Mouse (Mus musculus) embryonic stem cell, embryonic (primary cell): ENCODE results near the gene Lama5.

ENCODE experiments used
- CTCF ChIA-PET, 4 experiments: fragments of 300-600 bp in 2 of 4; fragments of 350-600 bp in 2 of 4; sonication (Branson Sonifier 250); formaldehyde crosslinking; loops; one replicate each; lab custom pipeline; 2022; ENCODE audit warnings: inconsistent platforms in 2 of 4; lab: Charles Lee
- POLR2A ChIA-PET, 4 experiments: fragments of 300-600 bp in 2 of 4; fragments of 350-600 bp in 2 of 4; sonication (Branson Sonifier 250); formaldehyde crosslinking; loops; one replicate each; lab custom pipeline; 2022; ENCODE audit warnings: antibody characterized with exemption in 4 of 4, inconsistent platforms in 1 of 4; lab: Charles Lee

Lama5 gene

DNA sequence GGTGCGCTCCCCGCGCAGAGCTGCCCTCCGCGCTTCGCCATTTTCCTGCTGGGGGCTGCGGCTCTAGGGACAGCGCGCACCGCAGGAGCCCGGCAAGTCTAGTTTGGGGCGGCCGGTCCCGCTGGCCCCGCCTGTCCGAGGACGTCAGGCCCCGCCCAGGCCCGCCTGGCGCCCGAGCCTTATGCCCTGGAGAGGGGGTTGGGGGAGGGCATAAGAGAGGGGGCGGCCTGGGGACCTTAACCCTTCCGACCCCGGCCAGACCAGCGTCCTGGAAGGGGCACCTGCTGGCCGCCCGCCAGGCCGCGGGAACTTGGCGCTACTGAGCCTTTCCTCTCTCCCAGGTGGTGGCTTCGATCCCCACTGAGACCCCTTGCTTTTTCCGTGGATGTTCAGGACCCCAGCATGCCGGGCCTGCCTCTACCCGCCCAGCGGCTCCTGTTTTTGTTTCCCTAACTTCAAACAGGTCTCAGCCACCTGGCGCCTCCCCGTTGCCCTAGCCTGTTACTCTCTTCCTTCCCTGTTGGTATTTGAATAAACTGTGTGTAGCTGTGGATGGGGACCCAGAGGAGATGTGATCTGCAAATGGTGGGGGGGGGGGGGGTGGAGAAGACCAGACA is at the start of gene Lama5:
Lama5 (minus strand) TSS at position 98 of the 617 bp plus-strand sequence.
- ChIA-PET POLR2A (interaction anchor here (0.9 to 32.9 kb wide), 26 partner anchors 2 to 232 kb away, joined by 3 to 743 read pairs (median 8); partner anchors contain the start of genes Rps21 (in 4 of the 4), Adrm1 (in 2 of the 4), Lama5 (in 1 of the 4) and Lsm14b (in 1 of the 4)), CTCF (interaction anchor here in 3 of 4 experiments (1.0 to 9.3 kb wide), 8 partner anchors 9 to 25 kb away, joined by 3 to 102 read pairs (median 16); no protein-coding TSS in a partner anchor)

DNA sequence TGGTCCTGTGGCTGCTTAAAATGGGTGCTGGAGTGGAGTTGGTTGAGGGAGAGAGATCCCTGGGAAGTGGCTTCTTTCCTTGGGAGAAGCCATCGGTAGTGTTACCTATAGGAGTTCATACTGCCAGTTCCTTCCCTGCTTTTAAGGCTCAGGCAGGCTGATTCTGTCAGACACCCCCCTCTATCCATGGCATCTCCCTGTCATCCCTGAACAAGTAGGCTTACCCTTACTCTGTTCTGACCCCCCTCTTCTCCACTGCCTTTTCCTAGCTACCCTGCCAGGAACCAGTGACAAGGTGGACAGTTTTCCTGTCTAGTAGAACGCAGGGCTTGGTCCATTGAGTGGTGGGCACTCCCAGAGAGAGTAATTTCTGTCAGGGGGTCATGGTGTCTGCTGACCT is 48.9 kb upstream of the Lama5 start:
- POLR2A ChIA-PET, result interaction anchor here in 3 of 4 experiments (0.5 to 10.3 kb wide), 9 partner anchors 11 to 262 kb away, joined by 3 to 268 read pairs (median 4); partner anchors contain the start of genes Rps21 (in 3 of the 3) and Rbbp8nl (in 1 of the 3)
- CTCF ChIA-PET, result interaction anchor here (0.9 to 3.9 kb wide), 10 partner anchors 15 to 198 kb away, joined by 3 to 110 read pairs (median 5); partner anchors contain the start of gene Rbbp8nl (in 1 of the 4)

DNA sequence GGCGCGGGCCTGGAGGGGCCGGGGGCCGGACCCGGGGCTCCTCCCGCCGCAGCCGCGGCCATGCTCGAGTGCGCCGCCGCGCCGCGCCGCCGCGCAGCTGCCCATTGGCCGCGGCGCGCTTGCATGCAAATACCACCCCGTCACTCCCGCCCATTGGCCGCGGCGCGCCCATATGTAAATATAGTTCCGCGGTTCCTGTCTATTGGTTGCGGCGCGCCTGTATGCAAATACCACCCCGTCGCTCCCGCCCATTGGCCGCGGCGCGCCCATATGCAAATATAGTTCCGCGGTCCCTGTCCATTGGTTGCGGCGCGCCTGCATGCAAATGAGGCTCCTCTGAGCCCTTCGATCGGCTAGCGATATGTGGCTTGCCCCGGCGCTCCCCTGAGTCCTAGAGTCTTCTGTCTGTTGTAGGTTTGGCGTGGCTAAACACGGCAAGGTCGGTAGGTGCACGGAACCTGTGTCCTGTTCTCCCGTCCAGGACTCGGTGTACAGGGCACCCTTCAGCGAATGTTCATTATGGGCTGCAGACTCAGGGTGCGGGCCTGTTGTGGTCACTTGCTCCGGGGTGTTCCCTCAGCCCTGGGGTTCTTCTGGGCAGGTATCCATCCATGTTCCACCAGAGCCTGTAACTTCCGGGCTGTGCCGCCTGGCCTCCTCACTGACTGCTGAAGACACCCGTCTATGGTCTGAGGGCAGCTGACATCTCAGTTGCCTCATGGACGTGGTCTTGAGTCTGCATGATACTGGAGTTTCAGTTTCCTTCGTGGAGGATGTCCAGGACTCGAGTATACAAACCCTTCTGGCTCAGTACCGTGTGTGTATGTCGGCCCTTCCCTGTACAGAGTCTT is 48.0 kb upstream of the Lama5 start, which contains the start of gene Cables2:
Cables2 (minus strand) TSS at position 103 of the 851 bp plus-strand sequence.
- POLR2A ChIA-PET, result interaction anchor here (0.6 to 10.3 kb wide), 17 partner anchors 12 to 382 kb away, joined by 3 to 268 read pairs (median 3); partner anchors contain the start of genes Rps21 (in 3 of the 4), Lsm14b (in 1 of the 4), Rbbp8nl (in 1 of the 4) and Slco4a1 (in 1 of the 4)
- CTCF ChIA-PET, result interaction anchor here (0.6 to 2.3 kb wide), 14 partner anchors 12 to 722 kb away, joined by 3 to 9 read pairs (median 4); no protein-coding TSS in a partner anchor

DNA sequence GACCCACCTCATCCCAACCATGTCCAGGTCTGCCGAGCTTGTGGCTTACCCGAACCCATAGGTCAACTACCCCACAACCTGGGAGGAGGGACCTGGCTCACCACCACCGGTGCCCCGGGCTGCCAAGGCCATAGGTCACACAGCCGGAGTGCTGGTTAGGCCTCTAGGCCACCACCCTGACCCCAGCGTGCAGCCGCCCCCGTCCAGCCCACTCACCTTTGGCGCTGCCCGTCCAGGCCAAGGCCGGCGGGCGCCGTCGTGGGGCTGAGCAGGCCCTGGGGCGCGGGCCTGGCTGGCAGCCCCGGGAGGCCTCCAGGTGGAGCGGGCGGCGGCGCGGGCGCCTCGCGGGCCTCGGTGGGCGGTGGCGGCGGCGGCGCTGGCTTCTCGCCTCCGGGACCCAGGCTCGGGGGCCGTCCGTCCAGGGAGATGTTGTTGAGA is 47.2 kb upstream of the Lama5 start:
- CTCF ChIA-PET, result interaction anchor here (0.6 to 2.3 kb wide), 14 partner anchors 11 to 723 kb away, joined by 3 to 9 read pairs (median 4); no protein-coding TSS in a partner anchor
- POLR2A ChIA-PET, result interaction anchor here (0.6 to 10.3 kb wide), 22 partner anchors 11 to 382 kb away, joined by 3 to 268 read pairs (median 4); partner anchors contain the start of genes Rps21 (in 4 of the 4), Lsm14b (in 1 of the 4), Rbbp8nl (in 1 of the 4) and Slco4a1 (in 1 of the 4)

GRCm38 (mm10) chr2:180271804-180272395 is 46.2 kb upstream of the Lama5 start:
- CTCF ChIA-PET, result interaction anchor here in 3 of 4 experiments (0.8 to 2.3 kb wide), 9 partner anchors 75 to 201 kb away, joined by 3 to 9 read pairs (median 5); no protein-coding TSS in a partner anchor
- POLR2A ChIA-PET, result interaction anchor here (0.5 to 10.3 kb wide), 30 partner anchors 9 to 438 kb away, joined by 3 to 268 read pairs (median 3); partner anchors contain the start of genes Rps21 (in 4 of the 4), Rbbp8nl (in 2 of the 4), Dido1 (in 1 of the 4) and Gid8 (in 1 of the 4)

- POLR2A ChIA-PET, result interaction anchor here (0.7 to 10.3 kb wide), 20 partner anchors 8 to 97 kb away, joined by 3 to 268 read pairs (median 5); partner anchors contain the start of genes Rps21 (in 4 of the 4) and Rbbp8nl (in 1 of the 4)
These were observed 45.0 kb upstream of the Lama5 start for GRCm38 (mm10) chr2:180270537-180271255.

DNA sequence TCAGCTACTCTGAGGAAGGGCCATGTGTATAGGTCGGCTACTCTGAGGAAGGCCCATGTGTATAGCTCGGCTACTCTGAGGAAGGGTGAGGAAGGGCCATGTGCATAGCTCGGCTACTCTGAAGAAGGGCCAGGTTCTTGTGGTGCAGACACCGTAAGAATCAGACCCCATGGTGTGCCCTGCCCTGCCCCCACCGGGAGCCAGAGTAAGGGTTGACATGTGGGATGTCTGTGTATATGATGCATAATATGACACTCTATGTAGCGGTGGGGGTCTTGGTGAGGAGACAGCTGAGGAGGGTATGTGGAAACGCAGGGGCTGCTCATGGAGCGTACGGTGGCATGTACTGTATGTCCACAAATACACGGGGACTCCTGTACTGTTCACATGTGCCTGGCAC is 43.7 kb upstream of the Lama5 start:
- ChIA-PET CTCF (interaction anchor here in 1 of 4 experiments (1.0 kb wide), 1 partner anchor 18 kb away, joined by 5 read pairs; no protein-coding TSS in a partner anchor), POLR2A (interaction anchor here (0.5 to 10.3 kb wide), 9 partner anchors 9 to 1274 kb away, joined by 3 to 268 read pairs (median 5); partner anchors contain the start of genes Rps21 (in 3 of the 4) and Lama5 (in 1 of the 4))

More at GRCm38 (mm10) chr2:180270537-180271255, 45.0 kb upstream of the Lama5 start:
- CTCF ChIA-PET, result interaction anchor here in 3 of 4 experiments (0.5 to 1.7 kb wide), 8 partner anchors 19 to 478 kb away, joined by 3 to 5 read pairs (median 4); no protein-coding TSS in a partner anchor

- CTCF ChIA-PET, result no interaction called here
- POLR2A ChIA-PET, result interaction anchor here in 2 of 4 experiments (1.3 to 10.3 kb wide), 6 partner anchors 9 to 40 kb away, joined by 3 to 268 read pairs (median 33); partner anchors contain the start of gene Rps21 (in 2 of the 2)
These were observed 42.3 kb upstream of the Lama5 start for GRCm38 (mm10) chr2:180267955-180268354.

- ChIA-PET POLR2A (interaction anchor here (0.8 to 13.2 kb wide), 13 partner anchors 9 to 236 kb away, joined by 3 to 506 read pairs (median 4); partner anchors contain the start of genes Cables2 (in 2 of the 4), Gata5 (in 1 of the 4) and Lama5 (in 1 of the 4)), CTCF (interaction anchor here in 2 of 4 experiments (1.6 to 1.7 kb wide), 2 partner anchors 13 kb away, joined by 3 read pairs; no protein-coding TSS in a partner anchor)
These were observed 37.2 kb upstream of the Lama5 start for GRCm38 (mm10) chr2:180262891-180263290.

DNA sequence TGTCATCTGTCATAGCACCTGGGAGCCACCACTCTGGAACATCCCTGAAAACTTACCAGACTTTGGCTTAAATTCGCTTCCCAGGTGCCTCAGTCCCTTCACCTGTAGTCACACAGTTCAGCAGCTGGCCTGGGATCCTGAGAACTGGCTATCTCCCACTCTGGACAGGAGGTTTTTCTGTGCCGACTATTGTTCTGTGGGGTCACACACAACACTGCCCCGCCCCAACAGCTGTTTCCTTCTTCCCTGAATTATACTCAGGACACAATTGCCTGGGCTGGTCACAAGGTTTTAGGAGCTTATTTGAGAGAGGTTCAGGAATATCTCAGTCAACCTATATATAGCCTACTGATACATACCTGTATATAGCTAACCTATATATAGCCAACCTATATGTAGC is 36.8 kb upstream of the Lama5 start:
- ChIA-PET POLR2A (interaction anchor here (0.8 to 13.2 kb wide), 15 partner anchors 9 to 236 kb away, joined by 3 to 506 read pairs (median 23); partner anchors contain the start of genes Cables2 (in 3 of the 4), Lama5 (in 2 of the 4) and Gata5 (in 1 of the 4)), CTCF (interaction anchor here in 2 of 4 experiments (0.9 to 1.7 kb wide), 3 partner anchors 10 to 14 kb away, joined by 3 read pairs; partner anchors contain the start of gene Cables2 (in 1 of the 2))

- POLR2A ChIA-PET, result interaction anchor here (1.0 to 13.2 kb wide), 16 partner anchors 10 to 346 kb away, joined by 3 to 506 read pairs (median 14); partner anchors contain the start of genes Cables2 (in 3 of the 4), Lama5 (in 2 of the 4) and Gata5 (in 1 of the 4)
- CTCF ChIA-PET, result interaction anchor here in 2 of 4 experiments (0.9 to 1.7 kb wide), 3 partner anchors 11 to 14 kb away, joined by 3 read pairs; partner anchors contain the start of gene Cables2 (in 1 of the 2)
These were observed 36.2 kb upstream of the Lama5 start for GRCm38 (mm10) chr2:180261901-180262300.

GRCm38 (mm10) chr2:180260610-180261480 is 35.2 kb upstream of the Lama5 start:
- ChIA-PET POLR2A (interaction anchor here in 3 of 4 experiments (0.6 to 13.2 kb wide), 33 partner anchors 8 to 347 kb away, joined by 3 to 506 read pairs (median 6); partner anchors contain the start of genes Cables2 (in 3 of the 3), Lama5 (in 2 of the 3), Ogfr (in 1 of the 3) and Osbpl2 (in 1 of the 3)), CTCF (interaction anchor here in 1 of 4 experiments (1.3 kb wide), 1 partner anchor 86 kb away, joined by 4 read pairs; no protein-coding TSS in a partner anchor)

GRCm38 (mm10) chr2:180259826-180260609 is 34.4 kb upstream of the Lama5 start:
- POLR2A ChIA-PET, result interaction anchor here in 3 of 4 experiments (0.6 to 13.2 kb wide), 37 partner anchors 9 to 1283 kb away, joined by 3 to 506 read pairs (median 5); partner anchors contain the start of genes Cables2 (in 3 of the 3), Lama5 (in 2 of the 3), Gata5 (in 1 of the 3) and Ogfr (in 1 of the 3)
- CTCF ChIA-PET, result interaction anchor here in 2 of 4 experiments (0.6 to 1.3 kb wide), 2 partner anchors 87 to 476 kb away, joined by 4 to 5 read pairs; no protein-coding TSS in a partner anchor
